Mouse (Mus musculus) limb, embryonic 15.5 days (tissue): ENCODE data around the gene Cgnl1. TPM values are rescaled to one million over a fixed set of nuclear protein-coding genes. Genes with fewer than 3 reads are reported as not detected.
A peak's percentile ranks its signal among the peaks of the same experiment; 100 is the strongest.

Experiments used
- ATAC-seq: fragments of 200-750 bp; cut with Nextera tagmentation; 2 replicates; pipeline ENCODE4 v1.8.0; 2017; ENCODE audit warnings: low read depth, moderate TSS enrichment; ENCODE audit not compliant: insufficient number of reproducible peaks, low FRiP score, low TSS enrichment
- H3K27ac ChIP-seq: fragments of 300-500 bp; sonication (generic); 2 replicates; pipeline ENCODE4 v1.5.1; 2015; ENCODE audit warnings: moderate library complexity, mild to moderate bottlenecking, inconsistent platforms
- H3K27me3 ChIP-seq: fragments of 300-500 bp; sonication (generic); 2 replicates; pipeline ENCODE4 v1.6.1; 2015; ENCODE audit warnings: inconsistent platforms
- H3K36me3 ChIP-seq: fragments of 300-500 bp; sonication (generic); 2 replicates; pipeline ENCODE4 v1.6.1; 2015; ENCODE audit warnings: inconsistent platforms
- H3K4me1 ChIP-seq: fragments of 300-500 bp; sonication (generic); 2 replicates; pipeline ENCODE4 v1.6.1; 2015; ENCODE audit warnings: inconsistent platforms
- H3K4me2 ChIP-seq: fragments of 300-500 bp; sonication (generic); 2 replicates; pipeline ENCODE4 v1.6.1; 2015; ENCODE audit warnings: mild to moderate bottlenecking, inconsistent platforms
- H3K4me3 ChIP-seq: fragments of 300-500 bp; sonication (generic); 2 replicates; pipeline ENCODE4 v1.5.1; 2015; ENCODE audit warnings: mild to moderate bottlenecking, inconsistent platforms
- H3K9ac ChIP-seq: fragments of 300-500 bp; sonication (generic); 2 replicates; pipeline ENCODE4 v1.6.1; 2015; ENCODE audit warnings: inconsistent platforms
- H3K9me3 ChIP-seq: fragments of 300-500 bp; sonication (generic); 2 replicates; pipeline ENCODE4 v1.6.1; 2016; ENCODE audit warnings: inconsistent platforms
- WGBS: fragments of 180-500 bp; shearing (Covaris S2); methylation state at CpG from one replicate; pipeline ENCODE4 v1.1.7; 2015; 5-methylcytosine and 5-hydroxymethylcytosine counted together
- polyA plus RNA-seq: library from polyadenylated mRNA; unstranded; fragments of >200 nt; fragmentation: Nextera tagmentation; extraction: Ambion mirVana; gene quantifications from 2 replicates; pipeline ENCODE4 v1.2.1, GENCODE M21; 2015

Cgnl1 gene
- polyA plus RNA-seq, 1 experiment from 2014 or later, result 17.5 TPM

GRCm38 (mm10) chr9:71805646-71806421 lies 34.4 kb upstream of the Cgnl1 start:
- no peaks in the 10 kb centered on the region for H3K9me3 ChIP-seq

GRCm38 (mm10) chr9:71804116-71804515 lies 32.7 kb upstream of the Cgnl1 start:
- H3K4me3 ChIP-seq, result no peak overlapping the region
- no peaks in the 10 kb centered on the region for H3K9me3 ChIP-seq
- no peaks in the 10 kb centered on the region for H3K27me3 ChIP-seq
- 0 out of 2 replicates have a peak, but pooled peaks cover 4% of the 10 kb centered on the region for H3K4me1 ChIP-seq
- ATAC-seq, result no peak
- no peak overlapping the region for H3K4me2 ChIP-seq
- no peaks in the 10 kb centered on the region for H3K36me3 ChIP-seq
- no peak overlapping the region for H3K9ac ChIP-seq
- 28% methylated on average over 6 of the region's 6 CpGs for WGBS
- H3K27ac ChIP-seq, result no peak overlapping the region

More at GRCm38 (mm10) chr9:71805646-71806421, 34.4 kb upstream of the Cgnl1 start:
- whole genome bisulfite sequencing, result 67% methylated on average over 6 of the region's 6 CpGs
- Histone ChIP-seq H3K27ac (no peak overlapping the region), H3K9ac (no peak overlapping the region), H3K4me2 (no peak overlapping the region), H3K4me3 (no peak overlapping the region), H3K36me3 (no peaks in the 10 kb centered on the region), H3K4me1 (0 out of 2 replicates have a peak, but pooled peaks cover 4% of the 10 kb centered on the region), H3K27me3 (no peaks in the 10 kb centered on the region)
- ATAC-seq, result no peak

- no peak overlapping the region for H3K9ac ChIP-seq
Observed at GRCm38 (mm10) chr9:71803281-71803680, 31.9 kb upstream of the Cgnl1 start.

GRCm38 (mm10) chr9:71799598-71799997 lies 28.2 kb upstream of the Cgnl1 start:
- Histone ChIP-seq H3K9me3 (no peaks in the 10 kb centered on the region), H3K27ac (no peak overlapping the region), H3K27me3 (no peaks in the 10 kb centered on the region), H3K4me3 (no peak overlapping the region), H3K36me3 (no peaks in the 10 kb centered on the region), H3K4me1 (peaks cover 16% of the 10 kb centered on the region; the same call in 1 of the 2 replicates), H3K9ac (no peak overlapping the region), H3K4me2 (no peak overlapping the region)
- WGBS, result 78% methylated on average over 5 of the region's 5 CpGs
- ATAC-seq, result no peak

More at GRCm38 (mm10) chr9:71803281-71803680, 31.9 kb upstream of the Cgnl1 start:
- Histone ChIP-seq H3K4me3 (no peak overlapping the region), H3K4me2 (no peak overlapping the region), H3K36me3 (no peaks in the 10 kb centered on the region), H3K4me1 (peaks cover 10% of the 10 kb centered on the region; the same call in 1 of the 2 replicates), H3K27me3 (no peaks in the 10 kb centered on the region), H3K27ac (no peak overlapping the region), H3K9me3 (no peaks in the 10 kb centered on the region)
- ATAC-seq, result no peak
- WGBS, result 48% methylated on average over 7 of the region's 7 CpGs

GRCm38 (mm10) chr9:71798176-71798575 lies 26.8 kb upstream of the Cgnl1 start:
- Histone ChIP-seq H3K36me3 (no peaks in the 10 kb centered on the region), H3K9me3 (no peaks in the 10 kb centered on the region), H3K4me2 (no peak overlapping the region), H3K27ac (no peak overlapping the region), H3K4me1 (peaks cover 13% of the 10 kb centered on the region; the same call in 1 of the 2 replicates), H3K4me3 (no peak overlapping the region), H3K9ac (no peak overlapping the region), H3K27me3 (no peaks in the 10 kb centered on the region)
- ATAC-seq, result no peak
- 56% methylated on average over 5 of the region's 5 CpGs for WGBS

GRCm38 (mm10) chr9:71777404-71777803 lies 6.0 kb upstream of the Cgnl1 start:
- no peak overlapping the region for H3K9ac ChIP-seq
- no peaks in the 10 kb centered on the region for H3K4me1 ChIP-seq
- no peak overlapping the region for H3K4me3 ChIP-seq
- no peak overlapping the region for H3K4me2 ChIP-seq
- WGBS, result 96% methylated on average over 3 of the region's 3 CpGs
- H3K27ac ChIP-seq, result no peak overlapping the region
- H3K36me3 ChIP-seq, result no peaks in the 10 kb centered on the region
- H3K27me3 ChIP-seq, result no peaks in the 10 kb centered on the region
- H3K9me3 ChIP-seq, result no peaks in the 10 kb centered on the region
- no peak for ATAC-seq

GRCm38 (mm10) chr9:71776337-71776736 lies 4.9 kb upstream of the Cgnl1 start:
- no peak overlapping the region for H3K27ac ChIP-seq
- no peak for ATAC-seq

GRCm38 (mm10) chr9:71773563-71773962 lies 2.2 kb upstream of the Cgnl1 start:
- ATAC-seq, result no peak
- Histone ChIP-seq H3K4me1 (peaks cover 21% of the 10 kb centered on the region), H3K27ac (no peak overlapping the region), H3K9me3 (no peaks in the 10 kb centered on the region), H3K4me3 (no peak overlapping the region), H3K4me2 (no peak overlapping the region), H3K27me3 (no peaks in the 10 kb centered on the region), H3K36me3 (no peaks in the 10 kb centered on the region), H3K9ac (no peak overlapping the region)
- 62% methylated on average over 9 of the region's 9 CpGs for WGBS

More at GRCm38 (mm10) chr9:71776337-71776736, 4.9 kb upstream of the Cgnl1 start:
- no peak overlapping the region for H3K9ac ChIP-seq
- no peak overlapping the region for H3K4me3 ChIP-seq
- H3K27me3 ChIP-seq, result no peaks in the 10 kb centered on the region
- no peaks in the 10 kb centered on the region for H3K36me3 ChIP-seq
- no peak overlapping the region for H3K4me2 ChIP-seq
- 0 out of 2 replicates have a peak, but pooled peaks cover 4% of the 10 kb centered on the region for H3K4me1 ChIP-seq
- WGBS, result 59% methylated on average over 3 of the region's 3 CpGs
- H3K9me3 ChIP-seq, result no peaks in the 10 kb centered on the region

GRCm38 (mm10) chr9:71772338-71772737 lies 936 bp upstream of the Cgnl1 start:
- H3K36me3 ChIP-seq, result no peaks in the 10 kb centered on the region
- peaks cover 22% of the 10 kb centered on the region for H3K4me1 ChIP-seq
- no peak overlapping the region for H3K27ac ChIP-seq
- no peak overlapping the region for H3K9ac ChIP-seq
- H3K27me3 ChIP-seq, result no peaks in the 10 kb centered on the region
- WGBS, result 66% methylated on average over 5 of the region's 5 CpGs
- no peak for ATAC-seq
- H3K4me3 ChIP-seq, result no peak overlapping the region
- H3K4me2 ChIP-seq, result no peak overlapping the region
- no peaks in the 10 kb centered on the region for H3K9me3 ChIP-seq

GRCm38 (mm10) chr9:71770484-71770883 lies 918 bp downstream of the Cgnl1 start:
- H3K4me3 ChIP-seq, result peak overlapping the region; percentile 63
- peak overlapping the region; percentile 76 for H3K4me2 ChIP-seq
- no peak for ATAC-seq
- no peaks in the 10 kb centered on the region for H3K9me3 ChIP-seq
- H3K4me1 ChIP-seq, result peaks cover 22% of the 10 kb centered on the region
- 3% methylated on average over 10 of the region's 10 CpGs for WGBS
- H3K9ac ChIP-seq, result 0 out of 2 replicates have a peak overlapping the region, but pooled peaks have one; percentile 33
- H3K36me3 ChIP-seq, result no peaks in the 10 kb centered on the region
- no peak overlapping the region for H3K27ac ChIP-seq
- H3K27me3 ChIP-seq, result no peaks in the 10 kb centered on the region

- no peaks in the 10 kb centered on the region for H3K36me3 ChIP-seq
- no peaks in the 10 kb centered on the region for H3K27me3 ChIP-seq
- peak overlapping the region; percentile 76 for H3K4me2 ChIP-seq
- peaks cover 22% of the 10 kb centered on the region for H3K4me1 ChIP-seq
- no peak overlapping the region for H3K27ac ChIP-seq
- ATAC-seq, result no peak
- peak overlapping the region; percentile 63 for H3K4me3 ChIP-seq
- H3K9ac ChIP-seq, result no peak overlapping the region
- H3K9me3 ChIP-seq, result no peaks in the 10 kb centered on the region
- WGBS, result 31% methylated on average over 9 of the region's 9 CpGs
Observed at GRCm38 (mm10) chr9:71769701-71770100, 1.7 kb downstream of the Cgnl1 start.

- H3K27me3 ChIP-seq, result no peaks in the 10 kb centered on the region
- no peak overlapping the region for H3K4me2 ChIP-seq
- ATAC-seq, result no peak
- no peaks in the 10 kb centered on the region for H3K9me3 ChIP-seq
- WGBS, result 91% methylated on average over 1 of the region's 1 CpGs
- no peak overlapping the region for H3K4me3 ChIP-seq
- no peak overlapping the region for H3K9ac ChIP-seq
- peaks cover 22% of the 10 kb centered on the region for H3K4me1 ChIP-seq
- H3K36me3 ChIP-seq, result no peaks in the 10 kb centered on the region
- H3K27ac ChIP-seq, result no peak overlapping the region
Observed at GRCm38 (mm10) chr9:71768119-71768518, 3.3 kb downstream of the Cgnl1 start.
